Comparison of ENCODE assay signal across 8 mouse cellular contexts in the genomic region with DNA sequence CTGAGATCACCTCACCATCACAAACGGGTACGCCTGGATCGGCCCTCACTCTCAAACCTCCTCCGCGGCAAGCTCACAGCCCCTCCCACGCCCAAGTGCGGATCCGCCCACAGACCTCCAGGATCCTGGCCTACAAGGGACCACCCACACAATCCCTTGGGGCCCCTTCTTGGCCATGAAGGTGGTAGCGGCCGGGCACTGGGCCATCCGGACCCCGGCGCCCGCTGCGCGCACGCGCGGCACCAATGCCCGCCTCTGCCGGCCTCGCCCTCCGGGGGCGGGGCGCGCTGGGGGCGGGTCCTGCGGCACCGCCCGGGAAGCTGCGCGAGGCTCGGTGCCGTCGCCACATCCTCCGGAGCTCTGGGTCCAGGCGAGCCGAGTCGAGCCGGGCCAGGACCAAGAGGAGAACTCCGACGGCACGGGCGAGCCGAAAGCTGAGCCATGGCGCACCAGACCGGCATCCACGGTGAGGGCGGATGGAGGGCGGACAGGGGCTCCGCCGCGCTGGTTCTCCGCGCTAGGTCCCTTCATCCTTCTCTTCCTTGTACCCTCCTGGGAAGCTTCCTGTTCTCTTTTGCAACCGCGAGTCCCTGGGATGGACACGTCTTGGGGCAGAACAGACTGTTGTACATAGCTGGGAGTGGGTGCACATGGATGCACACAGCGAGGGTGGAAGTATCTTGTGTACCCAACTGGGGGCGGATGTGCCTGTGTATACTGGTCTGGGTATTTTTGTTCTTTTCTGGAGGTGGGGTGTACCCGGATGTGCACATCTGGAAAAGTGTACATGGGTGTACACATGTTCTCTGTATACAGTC. TPM values are rescaled to one million over a fixed set of nuclear protein-coding genes. Genes with fewer than 3 reads are reported as not detected.
DNase-seq lines count a peak whose midpoint lies in the region; ATAC-seq and TF ChIP-seq lines count a peak whose summit lies in the region.

A gene (plus strand): TSS at position 290 of the 818 bp plus-strand sequence.

- peak; percentile 71 for TF ChIP-seq POLR2A in cortical plate, adult 2 months (IDR thresholded peaks at IDR 0.05; ENCODE audit: extremely low read depth, insufficient read depth, low read length)

- peak; percentile 87 for DNase-seq in gastrocnemius, postnatal 10 days
- peak; percentile 94 for DNase-seq in induced T-regulatory cell, adult 2 months (ENCODE audit: low read depth)
- peak; percentile 75 to 88 for DNase-seq in left cerebral cortex, adult 9 months (ENCODE audit: low spot score in 2 of 2)
- peak; percentile 85 for DNase-seq in right cerebral cortex, postnatal 14 days
- DNase-seq in urinary bladder, postnatal 36 days (ENCODE audit: low spot score in 2 of 2) = peak; percentile 88 to 91

- TF ChIP-seq CTCF in cortical plate, adult 2 months (IDR thresholded peaks at IDR 0.05; ENCODE audit: extremely low read depth, insufficient read depth, low read length) = no peak

- peak within 1 kb of the TSS; percentile 78 for H3K27ac ChIP-seq in cortical plate, adult 2 months (ENCODE audit: insufficient read depth, low read length)

- ATAC-seq in activated CD4-positive, CD25-positive, alpha-beta regulatory T cell, adult 4 months = peak; percentile 78
- ATAC-seq in megakaryocyte progenitor cell, adult 5-6 weeks (replicated peaks; ENCODE audit: poor library complexity) = peak; percentile 65

- H3K4me1 ChIP-seq in cortical plate, adult 2 months (ENCODE audit: control insufficient read depth, insufficient read depth, low read length) = peaks cover 22% of the 10 kb centered on the region

- peak within 1 kb of the TSS; percentile 79 for H3K4me3 ChIP-seq in cortical plate, adult 2 months (ENCODE audit: insufficient read depth, low read length)

RNA-seq across cellular contexts. Expression of the gene that starts here (rescaled TPM):
- 100 to 1,000 TPM; 144 to 147 TPM for polyA plus RNA-seq in activated CD4-positive, CD25-positive, alpha-beta regulatory T cell, adult 4 months (2017; shearing (Covaris generic))
- 97.3 and 106 TPM in 2 replicates for polyA plus RNA-seq in cortical plate, adult 2 months (2012; rRNA removed)
- 10 to 100 TPM; 57.2 to 70.5 TPM for total RNA-seq in gastrocnemius, postnatal 10 days (2021)
- 45.1 and 46.4 TPM in 2 replicates for total RNA-seq in megakaryocyte progenitor cell, adult 5-6 weeks (2015)
- total RNA-seq in megakaryocyte progenitor cell, adult 5-6 weeks (2017) = 67.5 and 80.6 TPM in 2 replicates

Comparison
In these comparisons a context has a peak if more than half of its experiments do, and no peak if none do; other contexts are left out.
1. Peak in every context shown above with its lines: DNase-seq, ATAC-seq, H3K4me3 ChIP-seq and H3K27ac ChIP-seq.